Mouse (Mus musculus): Measurements from ENCODE around the gene Rnase12.

- TF ChIP-seq CTCF (IDR thresholded peaks at IDR 0.05) (no peak), POLR2A (IDR thresholded peaks at IDR 0.05; ENCODE audit: insufficient read depth, low read depth, low read length) (no peak), EP300 (IDR thresholded peaks at IDR 0.05; ENCODE audit: insufficient read depth, low read depth, low read length) (no peak)
Observed at GRCm38 (mm10) chr14:51094921-51095320, 37.5 kb upstream of the Rnase12 start.
